Mouse (Mus musculus) adrenal gland, postnatal 14 days (tissue): ENCODE data around the gene Slc30a10. TPM values are rescaled to one million over a fixed set of nuclear protein-coding genes. Genes with fewer than 3 reads are reported as not detected.
A peak's percentile ranks its signal among the peaks of the same experiment; 100 is the strongest.

Source experiments
- DNase-seq: peaks from one replicate; pipeline ENCODE4 v3.0.0; 2021; ENCODE audit warnings: mixed read lengths
- total RNA-seq: library from RNA; stranded (reverse); gene quantifications from 2 replicates; pipeline ENCODE4 v1.2.3, GENCODE M21; 2021

Gene Slc30a10
- total RNA-seq, 1 experiment from 2014 or later: 1.0 TPM

DNA sequence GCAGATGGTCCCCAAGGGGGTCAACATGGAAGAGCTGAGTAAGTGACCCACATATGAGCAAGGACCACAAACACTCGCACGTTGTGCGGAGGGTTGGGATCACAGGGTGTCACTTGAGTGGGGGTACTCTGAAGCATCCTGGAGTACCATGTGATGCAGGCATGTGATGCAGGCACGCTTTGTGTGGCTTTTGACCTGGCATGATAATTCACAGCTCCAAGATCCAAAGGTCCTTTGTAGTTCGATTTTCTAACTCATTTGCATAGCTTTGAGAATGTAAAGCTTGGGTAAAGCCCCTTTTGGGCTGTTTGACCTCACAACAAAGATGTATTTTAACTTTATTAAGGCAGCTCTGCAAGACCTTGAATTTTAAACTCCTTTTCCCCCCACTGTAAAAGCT, 8.2 kb downstream of the Slc30a10 start:
- DNase-seq: no peak

DNA sequence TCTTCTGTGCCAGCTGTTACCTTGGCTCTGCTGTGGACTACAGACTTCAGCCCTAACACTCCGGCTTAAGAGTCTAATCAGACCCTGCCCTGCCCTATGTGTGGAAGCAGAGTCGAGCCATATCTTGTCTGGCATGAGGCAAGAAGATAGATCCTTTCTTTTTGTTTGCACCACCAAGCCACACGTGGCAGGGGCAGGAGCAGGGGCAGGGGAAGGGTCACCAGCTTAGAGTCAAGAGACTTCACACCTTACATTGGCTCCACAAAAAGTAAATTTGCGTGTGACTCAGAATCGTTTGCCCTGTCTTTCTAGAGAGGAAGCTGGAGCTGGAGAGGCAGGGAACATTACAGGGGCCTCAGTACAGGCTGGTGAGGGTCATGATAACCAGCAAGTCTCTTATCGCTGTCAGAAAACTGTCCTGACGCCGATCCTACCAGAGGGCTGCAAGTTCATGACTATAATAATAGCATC, 14.9 kb downstream of the Slc30a10 start:
- DNase-seq: no peak

DNA sequence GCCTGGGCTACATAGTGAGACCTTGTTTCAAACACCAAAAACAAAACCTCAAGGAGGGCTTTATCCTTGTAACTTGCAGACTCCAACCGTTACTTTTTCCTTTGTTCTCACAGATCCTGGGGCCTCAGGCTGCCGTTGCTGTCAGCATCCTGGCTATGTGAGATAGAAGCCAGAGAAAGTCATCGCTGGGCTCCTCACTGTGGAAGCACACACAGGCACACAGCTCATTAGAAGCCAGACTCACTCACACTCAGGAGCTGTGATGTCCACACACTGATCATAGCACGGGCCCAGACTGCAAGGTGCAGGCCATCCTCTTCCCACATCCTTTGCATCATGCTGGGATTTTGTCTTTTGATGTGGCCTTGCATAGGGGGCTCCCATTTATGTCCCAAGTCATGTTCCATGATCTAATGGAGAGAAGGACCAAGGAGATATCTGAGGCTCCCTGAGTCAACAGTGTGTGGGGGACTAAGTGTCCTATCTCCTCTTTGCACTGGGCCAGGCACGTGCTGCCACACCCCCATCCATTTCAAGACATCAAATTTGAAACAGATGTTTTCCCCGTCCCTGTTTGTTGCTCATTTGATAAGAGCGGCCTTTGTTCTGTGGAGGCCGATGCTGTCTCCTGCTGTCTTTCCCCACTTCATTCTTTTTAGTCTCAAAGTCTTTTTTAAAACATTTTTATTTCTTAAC, 17.5 kb downstream of the Slc30a10 start:
- DNase-seq: no peak

DNA sequence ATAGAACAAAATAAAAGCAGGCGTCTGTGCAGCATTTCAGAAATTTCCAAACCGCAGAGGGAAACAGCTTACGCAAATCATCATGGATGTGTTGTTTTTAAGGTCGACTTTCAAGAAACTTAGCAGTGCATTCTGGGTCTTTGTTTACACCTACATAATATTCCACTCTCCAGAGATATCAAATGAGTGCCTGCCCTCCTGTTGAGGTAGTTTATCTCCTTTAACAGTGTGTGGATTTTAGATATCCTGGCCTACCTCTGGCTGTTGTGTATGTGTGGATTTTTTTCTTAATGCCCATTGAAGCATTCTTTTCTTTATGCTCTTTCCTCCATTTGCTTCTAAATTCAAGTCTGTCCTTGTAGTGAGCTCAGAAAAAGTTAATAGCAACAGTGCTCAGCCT, 18.1 kb downstream of the Slc30a10 start:
- no peak for DNase-seq

DNA sequence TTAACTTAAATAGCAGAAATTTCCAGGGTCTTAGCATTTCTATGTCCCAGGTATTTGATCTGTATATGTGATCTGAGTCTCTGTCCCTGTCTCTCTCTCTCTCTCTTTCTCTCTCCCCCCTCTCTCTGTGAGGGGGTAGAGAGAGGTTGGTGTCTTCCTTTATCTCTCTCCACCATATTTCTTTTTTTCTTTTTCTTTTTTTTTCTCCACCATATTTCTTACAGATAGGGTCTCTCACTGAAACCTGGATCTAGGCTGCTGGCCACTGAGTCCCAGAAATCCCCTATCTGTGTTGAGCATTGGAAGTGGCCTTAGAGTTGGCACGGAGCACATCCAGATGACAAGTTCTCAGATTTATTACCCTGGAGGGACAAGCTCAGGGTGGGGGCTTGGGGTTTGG, 18.8 kb downstream of the Slc30a10 start:
- DNase-seq: no peak

DNA sequence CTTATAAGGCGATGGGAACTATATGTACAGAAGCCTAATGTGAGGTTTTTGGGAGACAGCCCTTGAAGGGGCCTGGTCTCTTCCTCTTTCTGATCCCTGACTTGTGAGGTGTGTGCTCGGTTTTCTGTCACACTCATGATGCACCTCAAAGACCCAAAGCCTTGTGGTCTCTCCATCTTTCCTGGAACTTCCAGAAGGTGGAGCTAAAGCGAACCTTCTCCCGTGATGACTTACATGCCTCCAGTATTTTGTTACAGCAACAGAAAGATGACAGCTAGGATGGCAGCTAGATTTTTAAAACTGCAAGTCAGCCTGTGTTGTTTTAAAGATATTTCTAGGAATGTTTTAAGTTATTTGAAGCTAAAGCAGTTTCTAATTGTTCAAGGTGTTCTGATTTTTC, 25.2 kb downstream of the Slc30a10 start:
- no peak for DNase-seq

DNA sequence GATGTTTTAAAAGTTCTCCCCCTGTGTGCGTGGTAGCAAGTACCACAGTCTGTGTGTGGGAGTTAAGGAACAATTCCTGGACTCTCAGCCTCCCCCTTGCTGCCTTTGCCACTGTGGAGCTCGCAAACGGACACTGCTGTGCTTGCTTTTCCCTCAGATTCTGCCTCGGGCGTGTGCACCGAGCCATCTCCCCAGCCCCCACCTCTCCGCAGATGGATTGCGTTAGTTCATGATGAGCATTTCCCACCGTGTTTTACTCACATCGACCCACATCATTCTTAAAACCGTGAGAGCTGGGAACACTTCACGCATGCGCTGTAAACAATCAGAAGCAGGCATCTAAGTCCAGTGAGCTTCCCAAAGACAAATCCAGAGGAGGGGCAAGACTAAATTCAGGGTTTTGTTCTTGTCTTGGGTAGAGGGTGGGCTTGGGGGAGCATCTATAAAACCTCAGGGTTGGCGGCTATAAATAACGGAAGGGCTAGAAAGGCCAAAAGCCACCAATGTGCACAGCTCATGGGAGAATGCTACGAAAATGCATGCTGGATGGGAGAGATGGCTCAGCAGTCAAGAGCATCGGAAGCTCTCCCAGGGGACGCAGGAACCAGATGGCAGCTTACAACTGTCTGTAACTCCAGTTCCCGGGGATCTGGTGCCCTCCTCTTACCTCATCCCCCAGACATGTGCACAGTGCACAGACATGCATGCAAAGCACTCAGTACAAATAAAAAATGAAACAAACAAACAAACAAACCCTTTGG, 27.5 kb downstream of the Slc30a10 start:
- DNase-seq: no peak

DNA sequence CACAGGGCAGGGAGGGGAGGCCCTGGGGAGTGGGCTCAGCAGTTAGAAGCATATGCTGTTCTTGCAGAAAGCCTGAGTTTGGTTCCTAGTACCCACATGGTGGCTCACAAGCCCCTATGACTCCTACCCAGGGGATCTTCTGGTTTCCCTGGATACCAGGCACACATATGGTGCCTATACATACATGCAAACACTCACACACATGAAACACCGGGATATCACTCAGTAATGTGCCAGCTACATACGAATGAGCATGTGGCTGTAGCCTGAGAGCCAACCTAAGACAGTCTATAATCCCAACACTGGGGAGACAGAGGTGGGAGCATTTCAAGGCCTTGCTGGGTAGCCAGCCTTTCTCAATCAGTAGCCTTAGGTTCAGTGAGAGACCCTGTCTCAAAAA, 28.1 kb downstream of the Slc30a10 start:
- no peak for DNase-seq

DNA sequence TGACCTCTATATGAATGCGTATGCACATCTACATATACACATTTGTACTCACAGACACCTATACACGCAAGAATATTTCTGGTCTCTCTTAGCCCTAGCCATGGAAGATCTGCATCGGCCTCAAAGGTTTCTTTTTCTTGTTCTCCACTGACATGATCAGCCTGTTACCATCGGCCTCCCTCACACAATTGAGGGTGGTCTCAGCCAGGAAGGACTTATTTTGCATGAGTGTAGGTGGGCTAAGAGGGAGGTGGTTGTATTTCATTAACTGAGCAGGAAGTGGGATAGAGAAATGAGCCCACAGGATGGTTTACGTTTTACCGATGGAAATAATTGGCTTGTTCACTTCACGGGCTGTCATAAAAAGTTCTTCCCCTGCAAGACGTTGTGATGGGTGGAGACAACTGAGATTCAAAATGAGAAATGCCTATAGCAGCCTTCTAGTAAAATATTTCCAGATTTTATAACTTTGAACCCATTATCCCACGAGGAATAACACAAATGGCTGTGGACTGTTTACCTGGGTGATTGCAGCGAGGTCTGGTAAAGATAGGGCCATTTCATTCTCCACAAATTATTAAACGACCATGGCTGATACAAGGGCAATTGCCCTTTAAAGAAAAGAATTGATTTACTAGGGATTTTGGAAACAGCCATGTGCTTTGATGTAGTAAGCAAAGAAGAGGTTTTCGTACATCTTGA, 28.9 kb downstream of the Slc30a10 start:
- DNase-seq: no peak

DNA sequence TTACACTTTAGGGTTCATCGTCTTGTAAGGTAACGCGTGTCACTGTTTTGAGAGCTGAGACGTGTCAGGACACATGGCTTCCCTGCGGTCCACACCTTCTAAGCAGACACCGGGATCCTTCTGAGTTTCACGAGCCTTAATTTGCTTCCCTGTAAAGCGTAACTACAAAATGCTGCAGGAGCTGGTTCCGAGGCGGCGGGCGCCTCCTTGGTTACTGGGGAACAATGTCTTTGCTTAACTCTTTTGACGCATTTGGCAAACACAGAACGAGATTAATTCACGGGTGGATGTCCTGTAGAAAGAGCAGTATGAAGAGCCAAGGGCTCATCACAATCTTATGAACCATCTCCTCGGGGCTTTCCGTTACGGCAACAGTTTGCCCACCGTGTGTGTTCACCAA, 29.6 kb downstream of the Slc30a10 start:
- DNase-seq: no peak

DNA sequence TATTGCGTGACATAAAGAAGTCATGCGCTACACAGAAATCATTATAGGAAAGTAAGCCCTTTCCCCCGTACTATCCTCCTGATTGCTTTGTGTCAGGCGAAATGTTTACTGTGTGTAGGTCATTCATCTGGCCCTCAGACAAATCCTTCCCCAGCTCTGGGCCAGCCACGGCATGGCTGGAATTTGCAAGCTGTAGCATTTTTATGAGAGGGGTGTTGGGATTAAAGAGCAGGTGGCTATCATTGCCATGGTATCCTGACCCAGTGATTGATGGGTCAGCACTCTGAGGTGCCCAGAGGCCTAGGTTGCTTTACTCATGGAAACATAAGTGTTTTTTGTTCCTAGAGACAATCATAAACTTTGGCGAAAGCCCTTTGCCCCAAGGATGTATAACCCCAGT, 35.2 kb downstream of the Slc30a10 start:
- no peak for DNase-seq

DNA sequence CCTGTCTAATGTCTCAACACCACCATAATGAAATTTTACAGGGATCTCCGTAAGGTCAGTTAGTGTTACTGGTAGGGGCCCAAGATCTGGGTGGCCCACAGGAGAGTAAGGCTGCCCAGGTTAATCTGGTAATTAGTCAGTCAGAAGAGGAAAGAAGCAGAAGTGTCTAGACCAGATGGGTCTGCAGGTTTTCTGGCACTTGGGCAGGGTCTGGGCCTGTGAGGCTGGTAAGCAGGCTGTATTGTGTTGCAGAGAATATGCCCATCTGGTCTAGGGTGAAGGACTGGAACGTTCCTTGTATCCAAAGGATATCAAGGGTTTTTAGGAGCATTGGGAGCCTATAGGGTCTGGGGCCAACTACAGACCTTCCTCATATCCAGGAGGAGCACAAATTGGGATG, 36.0 kb downstream of the Slc30a10 start:
- DNase-seq: no peak

DNA sequence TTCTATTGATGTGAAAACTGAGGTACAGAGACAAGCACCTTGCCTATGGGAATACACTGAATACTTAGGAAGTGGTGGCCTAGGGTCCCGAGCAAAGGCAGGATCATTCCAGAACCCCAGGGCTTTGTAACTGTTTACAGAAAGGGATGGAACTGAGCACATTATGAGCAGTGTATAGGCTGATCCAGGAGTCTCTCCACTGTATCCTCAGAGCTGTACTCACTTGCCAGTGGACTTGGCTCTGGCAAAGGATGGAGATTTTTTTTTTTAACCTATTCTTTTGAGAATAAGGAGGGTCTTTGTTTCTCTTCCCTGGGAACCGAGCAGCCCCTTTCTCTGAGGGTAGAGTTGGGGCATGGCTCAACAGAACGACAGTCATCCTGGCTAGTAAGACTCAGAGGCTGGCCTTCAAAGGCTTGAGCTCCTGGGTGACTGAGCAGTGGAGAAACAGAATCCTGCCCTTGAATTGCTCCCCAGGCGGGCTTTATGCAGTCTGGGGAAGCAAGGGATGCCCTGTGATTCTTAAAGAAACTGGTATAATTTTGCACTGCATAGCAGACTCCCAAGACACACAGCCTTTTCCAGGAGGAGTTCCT, 38.9 kb downstream of the Slc30a10 start:
- DNase-seq: no peak

DNA sequence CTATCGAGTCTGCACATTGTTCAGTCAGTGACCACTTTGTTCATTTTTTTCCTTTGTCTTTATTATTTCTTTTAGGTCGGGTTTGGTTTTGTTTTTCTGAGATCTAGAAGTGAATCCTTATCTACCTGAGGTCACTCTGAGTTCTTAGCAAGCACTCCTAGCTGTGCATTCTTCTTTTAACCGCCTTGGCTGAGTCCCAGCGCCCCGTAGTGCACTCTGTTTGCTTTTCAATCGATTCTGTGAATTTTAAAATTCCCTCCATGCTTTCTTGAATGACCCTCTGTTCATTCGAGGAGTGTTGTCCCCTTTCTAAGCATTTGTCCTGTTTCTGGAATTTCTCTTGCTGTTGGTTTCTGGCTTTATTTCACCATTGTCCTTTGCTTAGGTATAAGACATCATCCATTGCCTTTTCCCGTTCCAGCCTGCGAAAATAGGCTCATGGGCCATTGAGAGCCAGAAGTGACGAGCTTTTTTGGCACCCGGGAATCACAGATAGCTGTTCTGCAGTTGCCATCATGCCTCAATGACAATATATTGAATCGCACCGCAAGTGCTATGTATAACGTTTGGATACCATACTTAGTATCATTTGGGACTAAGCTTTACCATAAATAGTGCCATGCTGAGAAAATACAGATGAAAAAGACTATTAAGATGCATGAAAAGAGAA, 42.3 kb downstream of the Slc30a10 start:
- DNase-seq: no peak

DNA sequence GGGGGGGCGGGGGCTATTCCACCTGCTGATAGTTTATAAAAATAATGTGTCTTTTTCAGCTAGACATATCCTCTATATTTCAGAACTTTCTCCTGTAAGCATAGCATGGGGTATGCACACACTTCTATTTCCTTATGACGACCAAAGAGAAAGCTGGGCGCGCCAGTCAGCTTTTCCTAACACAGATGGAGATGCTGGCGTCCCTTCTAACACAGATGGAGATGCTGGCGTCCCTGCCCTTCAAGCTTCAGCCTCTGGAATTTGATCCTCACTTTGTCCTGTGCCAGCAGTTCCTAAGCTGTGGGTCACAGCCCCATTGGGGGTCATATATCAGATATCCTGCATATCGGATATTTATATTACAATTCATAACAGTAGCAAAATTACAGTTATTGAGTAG, 46.0 kb downstream of the Slc30a10 start:
- no peak for DNase-seq

DNA sequence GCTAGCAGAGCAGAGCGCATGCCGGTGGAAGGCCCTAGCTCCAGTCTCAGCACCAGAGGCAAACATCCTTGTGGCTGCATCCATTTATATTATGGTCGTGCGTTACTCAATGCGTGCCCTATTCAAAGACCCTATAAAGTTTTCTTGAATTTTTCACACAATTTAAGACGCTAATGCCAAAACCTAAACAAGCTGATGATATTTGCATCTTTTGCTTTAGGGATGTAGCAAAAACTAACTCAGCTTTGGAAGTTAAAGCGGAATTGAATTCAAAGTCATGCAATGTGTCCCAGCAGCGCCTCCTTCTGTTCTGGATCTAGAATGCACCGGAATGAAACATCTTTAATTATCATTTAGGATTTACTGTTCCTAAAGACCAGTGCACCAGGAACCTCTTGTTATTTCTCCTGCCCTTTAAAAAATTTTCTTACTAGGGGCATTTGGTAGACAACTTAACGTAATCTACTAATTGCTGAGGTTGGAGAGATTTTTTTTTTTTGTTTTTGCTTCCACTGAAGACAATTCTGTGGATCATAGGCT, 47.2 kb downstream of the Slc30a10 start:
- DNase-seq: peak; percentile 34

DNA sequence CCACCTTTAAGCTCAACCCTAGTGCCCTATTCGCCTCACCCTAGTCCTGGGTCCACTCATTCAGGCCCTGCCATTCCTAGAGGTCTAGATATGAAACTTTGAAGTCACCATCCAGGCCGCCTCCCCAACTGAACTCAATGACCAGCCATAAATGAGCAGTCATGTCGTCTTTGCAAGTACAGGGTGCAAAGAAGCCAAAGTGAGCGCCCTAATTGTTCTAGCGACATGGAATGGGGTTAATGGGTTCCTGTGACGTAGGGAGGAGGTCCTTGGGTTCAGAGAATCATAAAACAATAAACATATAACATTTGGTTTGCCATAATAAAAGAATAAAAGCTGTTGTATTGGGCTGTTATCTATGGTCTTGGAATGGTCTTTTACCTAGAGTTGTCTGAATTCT, 47.9 kb downstream of the Slc30a10 start:
- no peak for DNase-seq

DNA sequence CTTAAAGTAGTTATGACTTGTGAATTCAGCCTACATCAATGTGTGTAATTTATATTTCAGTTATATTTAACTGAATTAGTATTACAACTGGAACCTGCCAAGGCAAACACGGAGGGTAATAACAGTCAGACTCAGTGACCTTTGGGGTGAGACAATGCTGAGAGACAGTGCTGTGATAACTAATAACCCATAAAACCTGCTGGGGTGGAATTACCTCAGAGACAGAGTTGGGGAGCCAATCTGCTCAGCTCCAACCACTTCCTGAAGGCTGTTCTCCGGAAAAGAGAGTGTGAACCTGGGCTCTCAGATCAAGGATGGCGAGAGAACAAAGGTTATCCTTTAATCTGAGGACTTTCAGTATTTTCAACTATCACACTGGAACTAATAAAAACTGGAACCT, 54.4 kb downstream of the Slc30a10 start:
- no peak for DNase-seq

DNA sequence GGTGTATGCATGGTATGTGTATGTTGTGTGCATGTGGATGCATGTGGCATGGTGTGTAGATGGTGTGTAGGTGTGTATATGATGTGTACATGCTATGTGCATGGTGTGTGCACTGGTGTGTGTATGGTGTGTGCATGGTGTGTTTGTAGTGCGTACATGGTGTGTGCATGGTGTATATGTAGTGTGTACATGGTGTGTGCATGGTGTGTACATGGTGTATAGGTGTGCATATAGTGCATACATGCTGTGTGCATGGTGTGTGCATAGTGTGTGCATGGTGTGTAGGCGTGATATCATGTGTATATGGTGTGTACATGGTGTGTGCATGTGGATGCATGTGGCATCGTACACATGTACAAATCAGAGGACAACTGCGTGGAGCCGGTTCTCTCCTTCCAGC, 56.7 kb downstream of the Slc30a10 start:
- DNase-seq: no peak

DNA sequence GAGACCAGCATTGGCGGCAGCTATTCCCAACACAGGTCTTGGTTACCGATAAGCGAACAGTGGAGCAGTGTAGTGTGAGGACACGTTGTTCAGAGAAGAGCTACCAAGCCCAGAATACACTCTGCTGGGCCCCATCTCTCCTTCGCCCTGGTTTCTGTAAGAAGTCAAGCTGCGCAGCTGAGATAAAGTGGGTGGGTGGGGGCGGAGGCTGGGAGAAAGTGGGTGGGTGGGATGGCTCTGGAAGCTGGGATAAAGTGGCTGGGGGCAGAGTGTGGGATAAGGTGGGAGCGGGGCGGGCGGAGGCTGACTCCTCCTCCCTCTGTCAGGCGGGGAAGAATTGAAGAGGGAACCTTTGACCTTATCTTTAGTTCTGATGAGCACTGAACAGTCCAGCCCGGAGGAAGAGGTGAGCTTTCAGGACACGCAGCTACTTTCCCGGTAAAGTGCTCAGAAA, 60.9 kb downstream of the Slc30a10 start:
- no peak for DNase-seq

DNA sequence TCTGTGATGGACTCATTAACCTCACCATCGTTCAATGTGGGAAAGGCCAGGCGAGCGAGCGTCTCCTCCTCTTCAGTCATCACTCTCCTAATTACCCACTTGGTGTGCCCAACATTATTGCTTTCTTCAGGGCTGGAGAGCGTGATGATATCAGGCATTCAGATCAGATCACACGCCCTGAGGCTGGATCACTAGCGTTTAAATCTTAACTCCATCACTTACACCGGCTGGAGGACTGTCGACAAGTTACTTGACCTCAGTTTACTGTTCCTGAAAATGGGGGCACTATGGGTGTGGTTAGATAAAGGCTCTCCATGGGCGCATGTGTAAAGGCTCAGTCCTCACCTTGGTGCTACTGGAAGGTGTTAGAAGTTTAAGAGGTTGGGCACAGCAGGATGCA, 61.4 kb downstream of the Slc30a10 start:
- no peak for DNase-seq

DNA sequence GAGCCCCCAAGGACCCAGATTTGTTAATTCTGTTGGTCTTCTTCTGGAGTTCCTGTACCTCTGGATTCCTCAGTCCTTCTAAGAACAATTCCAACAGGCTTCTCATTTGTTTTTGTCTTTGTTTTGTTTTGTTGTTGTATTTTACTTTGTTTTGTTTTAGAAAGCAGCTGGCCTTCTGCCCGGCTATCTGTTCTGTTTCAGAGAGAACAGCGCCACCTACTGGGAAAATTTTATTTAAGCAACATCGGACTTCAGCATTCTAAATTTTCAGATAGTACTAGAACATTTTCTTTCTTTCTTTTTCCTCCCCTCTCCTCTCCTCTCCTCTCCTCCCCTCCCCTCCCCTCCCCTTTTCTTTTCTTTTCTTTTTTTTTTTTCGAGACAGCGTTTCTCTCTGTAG, 62.9 kb downstream of the Slc30a10 start:
- DNase-seq: peak; percentile 36
